Mouse (Mus musculus) CD8-positive naive resting alpha-beta T cell, adult 2 months (primary cell): Measurements from ENCODE around the gene Tspear.

Experiments
- DNase-seq, 2 experiments: peaks; one replicate each; pipeline ENCODE4 v3.0.0; 2022; ENCODE audit warnings: low read depth in 2 of 2, low spot score in 2 of 2

Tspear gene

GRCm38 (mm10) chr10:77927375-77927774 is 241.0 kb downstream of the Tspear start:
- DNase-seq, result no peak
